Mouse (Mus musculus) pancreas, adult 10 weeks (tissue): ENCODE data around the gene Gli2. TPM values are rescaled to one million over a fixed set of nuclear protein-coding genes. Genes with fewer than 3 reads are reported as not detected.

Experiments used
- polyA plus RNA-seq: library from polyadenylated mRNA; stranded (reverse); fragments of 350-450 nt; fragmentation: Illumina TruSeq; extraction: RNeasy Lipid Tissue Mini Kit (QIAGEN cat#74804); gene quantifications from one replicate; pipeline ENCODE4 v1.2.3, GENCODE M21; 2015; ENCODE audit warnings: low read depth, low replicate concordance; ENCODE audit not compliant: insufficient read depth

Gene Gli2
- 0.74 TPM for polyA plus RNA-seq

GRCm38 (mm10) chr1:119053402-119053841, at the start of gene Gli2:
Gli2 (minus strand) TSS chr1:119053619.

